Mouse (Mus musculus): ENCODE measurements at regions not wholly inside any gene's neighbourhood (a gene's known extent, or its start where the extent isn't known, plus 50 kb on each side); places are given as distances from the start of the nearest gene placed in this dataset.
A peak's percentile ranks its signal among the peaks of the same experiment; 100 is the strongest.
"Not testable (repeated sequence)": the region's sequence is repeated elsewhere in the genome, so short reads cannot be mapped to it uniquely, and the experiment has no call there.

GRCm38 (mm10) chr11:16663806-16664205 lies 88.2 kb upstream of the Egfr start:
- DNase-seq, result no peak

DNA sequence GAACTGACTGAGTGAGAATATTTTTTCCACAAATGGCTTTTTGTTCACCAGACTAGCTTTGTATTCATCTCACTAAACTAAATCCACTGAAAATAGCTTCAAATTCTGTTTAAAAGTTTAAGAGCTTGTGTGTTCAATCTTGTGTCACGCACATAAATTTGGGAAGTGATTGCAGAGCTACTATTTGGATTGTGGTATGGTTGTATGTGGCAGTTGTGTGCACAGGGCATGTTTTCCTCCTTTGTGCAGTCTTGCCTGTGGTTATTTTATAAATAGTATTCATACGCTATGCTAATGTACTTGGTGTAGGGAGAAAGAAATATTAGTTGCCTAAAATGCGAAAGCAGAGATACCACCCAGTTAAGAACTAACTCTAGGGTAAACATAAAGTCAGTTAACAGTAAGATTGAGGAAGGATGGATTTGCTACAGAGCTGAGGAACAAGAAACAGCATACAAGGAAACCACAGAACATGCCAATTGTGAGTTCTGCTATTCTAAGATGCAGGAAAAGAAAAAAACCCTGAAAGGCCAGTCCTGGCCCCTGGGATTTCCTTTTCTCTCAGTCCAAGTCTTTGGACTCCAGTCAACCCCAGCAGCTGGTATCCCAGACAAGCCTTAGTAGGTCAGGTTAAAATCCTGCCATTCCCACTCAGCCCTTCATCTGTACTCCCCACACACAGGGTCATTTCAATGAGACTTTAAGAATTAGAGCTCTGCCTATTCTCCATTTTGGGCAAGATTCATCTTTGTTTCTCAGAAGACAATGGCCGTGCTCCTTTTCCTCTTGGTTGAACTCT lies 82.4 kb upstream of the Egfr start:
- no peak for DNase-seq

DNA sequence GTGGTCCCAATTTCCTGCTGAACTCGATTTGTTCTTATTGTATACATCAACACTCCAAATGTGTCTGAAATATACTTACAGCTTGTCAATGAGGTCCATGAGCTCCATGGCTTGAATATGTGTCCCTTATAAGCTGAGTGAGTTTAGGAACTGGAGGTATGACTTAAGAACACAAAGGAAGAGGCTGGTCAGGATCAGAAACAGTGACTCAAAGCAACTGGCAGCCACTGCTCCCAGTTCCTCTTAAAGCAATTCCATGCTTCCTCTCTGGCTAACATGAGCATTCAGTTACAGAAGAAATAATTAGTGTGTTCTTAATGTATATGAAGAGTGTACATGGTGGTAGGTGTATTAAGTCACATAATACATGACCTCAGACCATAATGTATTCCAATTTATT lies 81.7 kb upstream of the Egfr start:
- DNase-seq, result no peak

- not testable (repeated sequence) for DNase-seq
Measured at GRCm38 (mm10) chr11:16675951-16676350, 76.1 kb upstream of the Egfr start.

- DNase-seq, result peak; percentile 55
Measured at GRCm38 (mm10) chr11:16683538-16683937, 68.5 kb upstream of the Egfr start.

DNA sequence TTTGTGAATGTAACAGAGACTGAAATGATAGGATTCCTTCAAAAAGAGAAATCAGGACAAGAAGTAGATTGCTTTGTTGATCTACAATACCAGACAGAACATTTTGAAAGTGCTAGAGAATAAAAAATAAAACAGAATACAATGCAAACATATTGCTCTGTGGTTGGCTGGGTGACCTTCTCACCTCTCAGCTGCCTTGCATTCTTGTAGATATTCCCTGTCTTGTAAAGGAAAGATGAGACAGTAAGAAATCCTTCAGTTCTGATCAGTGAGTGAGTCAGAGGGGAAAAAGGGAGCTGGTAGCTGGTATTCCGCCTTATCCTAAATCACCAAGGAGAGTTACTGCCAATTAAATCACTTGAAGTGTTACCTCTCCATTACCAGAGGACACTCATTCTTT lies 56.4 kb upstream of the Egfr start:
- no peak for DNase-seq

DNA sequence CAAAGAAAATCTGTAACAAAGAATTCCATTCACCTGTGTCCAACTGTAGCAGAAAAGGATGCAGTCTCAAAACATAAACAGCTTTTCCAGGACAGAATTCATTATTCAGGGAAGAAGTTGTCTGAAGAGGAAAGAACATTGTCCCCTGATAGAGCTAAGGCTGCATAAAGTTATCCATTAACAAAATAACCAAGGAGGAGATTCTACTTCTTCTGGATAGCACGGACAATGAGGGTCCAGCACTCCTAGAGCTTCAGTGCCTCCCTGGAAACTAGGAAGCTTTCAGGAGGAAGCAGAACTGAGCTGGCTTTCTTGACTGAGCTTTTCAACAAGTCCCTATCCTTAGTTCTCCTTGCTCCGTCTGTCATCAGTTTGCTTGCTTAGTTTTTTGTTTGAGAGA lies 55.2 kb upstream of the Egfr start:
- DNase-seq, result no peak

DNA sequence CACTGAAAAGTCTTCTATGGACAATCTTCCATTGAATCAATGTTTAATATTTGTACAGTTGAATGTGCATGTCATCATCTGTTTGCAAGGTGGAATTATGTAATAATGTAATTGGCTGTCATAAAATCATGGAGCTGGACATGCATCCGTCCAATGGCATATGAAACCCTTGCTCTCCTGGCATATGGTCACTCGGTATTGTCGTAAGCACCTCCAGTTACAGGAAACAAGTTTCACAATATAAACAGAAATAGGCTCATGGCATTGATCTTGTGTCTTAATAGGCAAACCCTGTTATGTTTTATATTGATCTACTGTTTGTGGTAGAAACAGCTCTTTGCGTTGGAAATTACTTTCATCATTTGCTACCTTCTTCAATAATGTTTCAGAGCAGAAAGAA lies 50.2 kb upstream of the Egfr start:
- no peak for DNase-seq
